Mouse (Mus musculus) embryo, embryonic 11.5 days (tissue): ENCODE results near the gene Olfr155.

Source experiments
- DNase-seq: peaks from one replicate; pipeline ENCODE4 v3.0.0-alpha.2; 2012; ENCODE audit warnings: low read depth, low spot score

Gene Olfr155

DNA sequence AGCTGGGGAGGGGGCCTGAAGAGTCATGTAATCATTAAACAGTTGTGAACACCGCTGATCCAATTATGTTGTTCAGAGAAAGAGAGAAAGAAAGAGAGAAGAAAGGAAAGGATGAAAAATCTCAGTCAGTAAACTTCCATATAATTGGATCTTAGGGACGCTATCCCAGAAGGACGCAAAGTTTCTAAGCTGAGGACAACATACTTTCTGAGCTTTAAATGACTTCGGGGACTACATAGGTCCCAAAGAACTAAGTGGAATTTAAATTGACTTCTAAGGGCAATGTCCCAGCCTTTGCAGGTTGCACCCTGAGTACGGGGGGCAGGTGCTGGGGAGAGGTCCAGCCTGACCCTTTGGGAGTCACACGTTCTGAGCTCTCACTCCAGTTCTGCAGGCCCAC is at the start of gene Olfr155:
Olfr155 (plus strand) TSS at position 301 of the 400 bp plus-strand sequence.
- DNase-seq: no peak

DNA sequence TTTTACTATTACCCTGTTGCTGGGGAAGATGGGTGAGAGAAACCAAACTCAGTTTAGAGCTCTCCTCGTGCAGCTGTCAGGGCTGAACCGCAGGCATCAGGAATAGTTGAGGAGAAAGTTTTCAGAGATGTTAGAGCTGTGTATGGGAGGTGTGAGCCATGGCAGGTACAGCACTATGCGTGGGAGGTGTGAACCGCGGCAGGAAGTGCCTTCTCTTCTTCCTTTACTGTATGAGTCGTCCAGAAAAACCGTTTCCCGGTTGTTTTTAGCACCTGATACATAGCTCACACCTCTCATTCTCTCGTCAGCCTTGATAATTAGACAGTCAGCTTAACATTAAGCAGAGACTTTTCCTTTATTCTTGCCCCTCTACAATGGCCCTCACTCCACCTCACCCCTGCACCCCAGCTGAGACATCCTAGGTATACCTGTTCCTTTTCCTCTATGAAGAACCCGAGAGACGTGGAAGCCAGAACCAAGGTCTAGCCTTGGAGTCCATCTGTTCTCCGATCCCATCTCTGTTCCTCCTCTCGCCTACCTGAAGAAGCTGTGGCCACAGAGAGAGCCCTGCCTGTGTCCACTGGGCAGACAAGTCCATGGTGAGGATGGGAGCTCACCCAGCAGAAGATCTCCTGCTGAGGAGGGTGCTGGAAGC is 28.3 kb upstream of the Olfr155 start:
- no peak for DNase-seq

DNA sequence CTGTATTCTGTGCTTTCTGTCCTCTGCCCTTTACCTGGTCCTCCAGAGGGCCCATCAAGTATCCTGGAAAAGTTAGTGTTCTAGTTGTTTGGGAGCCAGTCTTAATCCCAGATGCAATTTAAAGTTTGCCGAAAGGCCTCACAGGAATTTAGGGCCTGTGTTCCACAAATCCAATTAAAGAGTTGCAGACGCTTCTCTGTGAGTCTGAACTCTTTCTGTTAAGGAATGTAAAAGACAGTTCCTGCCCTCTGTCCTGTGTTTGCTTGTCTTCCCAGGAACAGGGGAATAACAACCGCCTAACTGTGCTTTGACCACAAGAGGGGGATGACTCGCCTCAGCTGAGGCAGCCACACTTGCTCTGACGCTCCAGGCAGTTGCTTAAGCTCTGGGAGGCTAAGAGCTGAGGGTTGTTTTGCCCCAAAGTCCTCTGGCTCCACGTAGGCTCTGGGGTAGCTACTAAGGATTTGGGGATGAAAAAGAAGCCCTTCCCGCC is 27.5 kb upstream of the Olfr155 start, which contains the start of gene Olfr156:
Olfr156 (minus strand) TSS at position 51 of the 493 bp plus-strand sequence.
- peak; percentile 31 for DNase-seq

DNA sequence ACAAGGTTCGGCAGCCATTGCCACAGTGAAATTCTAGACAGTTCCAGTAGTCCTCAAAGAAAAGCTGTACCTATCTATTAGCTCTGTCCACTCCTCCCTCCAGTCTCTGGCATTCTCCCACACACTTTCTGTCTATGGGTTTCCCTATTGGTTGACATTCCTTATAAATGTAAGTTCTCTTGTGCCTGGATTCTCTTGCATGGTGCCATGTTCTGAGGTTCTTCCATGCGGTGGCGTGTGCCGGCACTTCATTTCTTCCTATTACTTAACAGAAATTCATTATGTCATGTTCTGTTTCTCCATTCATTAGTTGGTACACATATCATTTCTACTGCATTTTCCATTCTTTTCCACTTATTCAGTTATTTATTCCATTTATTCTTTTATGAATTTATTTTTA is 22.6 kb upstream of the Olfr155 start:
- DNase-seq: no peak

DNA sequence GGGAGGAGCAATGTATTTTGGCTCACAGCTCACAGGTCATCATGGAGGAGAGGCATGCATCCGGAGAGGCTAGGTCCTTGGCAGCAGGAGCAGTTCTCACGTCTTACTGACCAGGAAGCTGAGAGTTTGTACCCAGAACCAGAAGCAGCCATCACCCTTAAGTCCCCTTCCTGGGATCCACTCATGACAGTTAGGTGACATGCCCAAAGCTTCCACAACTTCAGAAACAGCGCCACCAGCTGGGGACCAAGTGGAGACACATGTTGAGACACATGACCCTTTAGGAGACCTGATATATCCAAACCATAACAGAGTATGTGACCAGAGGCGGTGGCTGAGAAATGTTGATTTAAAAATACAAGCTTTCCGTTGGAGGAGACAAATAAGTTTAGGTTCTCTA is 19.3 kb upstream of the Olfr155 start:
- no peak for DNase-seq

DNA sequence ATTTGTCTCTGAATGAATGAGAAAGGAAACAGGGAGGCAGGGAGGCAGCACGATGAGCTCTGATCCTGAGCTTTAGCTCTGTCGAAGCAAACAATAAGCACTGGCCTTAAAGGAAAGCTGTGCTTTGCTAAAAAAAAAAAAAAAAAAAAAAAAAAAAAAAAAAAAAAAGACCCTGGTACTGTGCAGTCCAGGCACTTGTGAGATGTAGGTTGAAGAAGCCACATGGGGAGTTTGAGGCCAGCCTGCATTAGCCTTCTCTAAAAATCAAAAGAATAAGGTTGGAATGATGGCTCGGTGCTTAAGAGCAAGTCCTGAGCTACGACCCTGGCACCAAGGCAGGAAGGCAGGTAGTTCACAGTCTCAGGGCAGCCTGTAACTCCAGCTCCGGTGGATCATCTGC is 17.6 kb upstream of the Olfr155 start:
- DNase-seq: no peak

DNA sequence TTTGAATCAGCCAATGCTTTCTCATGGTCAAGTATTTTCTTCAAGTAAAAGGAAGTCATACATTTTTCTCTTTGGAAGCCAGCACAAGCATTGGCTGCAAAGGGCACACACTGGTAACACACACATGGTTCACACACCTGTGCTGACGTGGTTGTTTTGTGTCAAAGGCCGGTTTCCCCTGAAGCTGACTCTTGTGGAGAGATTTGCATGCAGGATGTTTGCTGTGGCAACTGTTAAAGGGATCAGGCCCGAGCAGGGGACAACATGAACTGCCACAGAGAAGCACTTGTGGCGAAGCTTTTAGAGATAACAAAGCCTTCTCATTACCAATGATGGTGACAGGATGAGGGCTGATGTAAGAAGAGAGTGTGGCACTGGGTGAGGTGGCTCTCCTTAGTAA is 16.6 kb upstream of the Olfr155 start:
- DNase-seq: no peak

DNA sequence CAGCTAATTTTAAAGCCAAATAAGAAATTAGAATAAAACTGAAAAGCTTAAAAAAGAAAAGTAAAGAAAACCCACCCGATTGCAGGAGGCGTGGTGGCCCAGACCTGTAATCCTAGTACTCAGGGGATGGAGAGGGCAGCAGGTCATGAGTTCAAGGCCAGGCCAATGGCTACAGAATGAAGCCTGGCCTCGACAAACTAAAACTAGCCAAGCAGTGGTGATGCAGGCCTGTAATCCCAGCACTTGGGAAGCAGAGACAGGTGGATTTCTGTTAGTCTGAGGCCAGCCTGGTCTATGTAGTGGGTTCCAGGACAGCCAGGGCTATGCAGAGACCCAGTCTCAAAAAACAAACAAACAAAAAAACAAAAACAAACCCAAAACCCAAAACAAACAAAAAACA is 13.0 kb upstream of the Olfr155 start:
- no peak for DNase-seq

DNA sequence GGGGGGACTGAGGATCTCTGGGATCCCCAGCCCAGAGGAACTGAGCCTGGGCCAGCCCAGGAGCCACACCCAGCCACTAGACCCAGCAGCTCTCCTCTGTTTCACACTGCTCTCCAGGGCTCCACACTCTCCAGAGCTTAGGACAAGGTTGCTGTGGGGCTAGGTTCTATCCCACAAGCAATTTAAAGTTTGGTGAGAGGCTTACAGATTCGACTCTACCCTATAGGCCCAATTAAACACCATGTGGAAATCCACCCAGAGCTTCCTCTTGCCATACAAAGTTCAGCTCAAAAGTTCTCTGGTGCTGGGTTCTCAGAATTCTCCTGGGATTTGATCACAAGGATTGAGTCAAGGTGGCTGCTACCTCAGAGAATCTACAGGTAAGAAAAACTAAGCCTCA is 11.3 kb upstream of the Olfr155 start, which contains the start of gene Olfr157:
Olfr157 (minus strand) TSS at position 101 of the 400 bp plus-strand sequence.
- no peak for DNase-seq

DNA sequence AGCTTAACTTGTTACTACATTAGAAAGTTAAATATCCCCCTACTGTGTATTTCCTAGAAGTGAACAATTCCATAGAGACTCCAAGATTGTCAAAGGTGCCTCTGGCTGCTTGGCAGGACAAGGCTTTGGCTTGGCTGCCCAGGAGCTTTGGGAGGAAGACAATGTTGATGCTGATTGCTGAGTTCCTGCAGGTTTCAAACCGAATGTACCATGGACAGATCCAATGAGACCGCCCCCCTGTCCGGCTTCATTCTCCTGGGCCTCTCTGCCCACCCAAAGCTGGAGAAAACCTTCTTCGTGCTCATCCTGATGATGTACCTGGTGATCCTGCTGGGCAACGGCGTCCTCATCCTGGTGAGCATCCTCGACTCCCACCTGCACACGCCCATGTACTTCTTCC is 2.7 kb downstream of the Olfr155 start:
- no peak for DNase-seq

DNA sequence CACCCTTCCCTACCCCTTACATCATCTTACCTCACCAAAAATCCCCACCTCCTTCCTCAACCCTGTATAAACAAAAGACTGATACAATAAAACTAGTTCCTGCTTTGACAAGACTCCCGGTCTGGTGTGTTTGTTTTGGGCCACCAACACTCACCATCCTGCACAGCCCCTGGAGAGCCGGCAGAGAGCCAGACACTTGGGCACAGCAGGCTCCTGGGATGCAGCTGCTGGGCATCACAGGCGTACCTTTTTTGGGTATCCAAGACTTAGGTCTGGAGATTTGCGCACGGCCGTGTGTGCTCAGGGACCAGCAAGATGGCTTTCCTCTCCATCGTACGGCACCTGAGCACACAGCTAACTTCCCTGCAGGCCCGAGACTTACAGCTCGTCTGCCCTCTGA is 8.5 kb downstream of the Olfr155 start:
- DNase-seq: no peak

DNA sequence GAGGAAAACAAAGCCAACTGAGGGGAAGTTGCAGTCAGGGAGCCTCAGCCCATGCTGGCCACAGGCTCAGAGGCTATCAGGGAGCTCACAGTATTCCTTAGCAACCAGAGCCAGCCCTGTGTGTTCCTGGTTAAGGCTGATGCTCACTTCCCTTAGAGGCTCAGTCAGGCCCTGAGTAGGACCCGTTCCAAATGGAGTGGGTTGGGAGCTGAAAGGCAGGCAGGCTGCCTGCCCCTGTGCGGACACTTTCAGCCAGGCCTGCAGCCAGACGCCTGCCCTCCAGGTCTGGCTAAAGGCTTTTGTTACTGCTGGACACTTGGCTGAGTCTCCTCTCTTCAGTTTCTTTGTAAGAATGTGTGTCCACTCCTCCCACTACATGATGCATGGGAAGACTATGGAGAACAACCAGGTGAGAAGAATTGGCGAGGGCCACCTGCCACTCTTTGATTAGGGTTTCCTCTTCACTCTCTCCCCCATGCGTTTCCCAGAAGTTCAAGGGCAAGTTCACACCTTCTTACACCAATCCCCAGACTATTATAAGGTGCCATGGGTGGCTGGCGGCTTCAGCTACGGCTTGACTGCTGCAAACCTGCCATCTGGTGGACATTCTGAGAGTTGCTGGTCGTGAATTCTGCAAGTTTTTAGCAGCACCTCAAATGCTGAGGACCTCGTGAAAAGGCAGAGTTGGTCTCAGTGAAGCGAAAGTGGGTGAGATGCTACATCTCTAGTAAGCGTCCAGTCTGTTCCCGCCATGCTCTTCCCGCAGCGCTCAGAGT is 9.6 kb downstream of the Olfr155 start:
- peak; percentile 48 for DNase-seq

DNA sequence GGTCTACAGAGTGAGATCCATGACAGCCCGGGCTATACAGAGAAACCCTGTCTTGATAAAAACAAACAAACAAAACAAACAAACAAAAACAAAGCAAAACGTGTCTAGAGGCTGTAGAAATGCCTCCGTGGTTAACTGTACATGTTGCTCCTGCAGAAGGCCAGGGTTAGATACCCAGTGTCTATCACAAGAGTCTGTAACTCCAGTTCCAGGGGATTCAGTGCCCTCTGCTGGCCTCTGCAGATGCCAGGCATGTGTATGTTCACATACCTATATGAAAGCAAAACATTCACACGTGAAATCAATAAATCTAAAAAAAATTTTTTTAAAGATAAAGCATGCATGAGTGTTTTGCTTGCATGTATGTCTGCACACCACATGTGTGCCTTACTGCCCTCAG is 11.9 kb downstream of the Olfr155 start:
- DNase-seq: no peak

DNA sequence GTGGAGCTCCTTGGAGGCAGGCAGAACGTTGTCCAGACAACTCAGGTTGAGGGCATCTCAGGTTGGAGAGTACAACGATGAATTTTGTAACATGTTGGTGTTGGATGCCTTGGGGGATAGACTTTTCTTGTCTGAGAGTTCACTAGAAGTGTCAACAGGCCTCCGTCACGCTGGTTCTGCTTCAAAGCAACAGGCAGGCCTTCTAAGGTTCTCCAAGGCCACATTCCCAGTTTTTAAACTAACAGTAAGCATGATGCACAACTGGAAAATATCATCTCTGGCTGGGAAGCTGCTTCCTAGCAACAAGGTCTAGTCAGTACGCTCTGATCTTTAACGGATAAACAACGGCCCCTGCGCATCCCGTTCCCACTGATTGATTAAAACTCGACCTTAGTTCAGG is 18.5 kb downstream of the Olfr155 start:
- DNase-seq: no peak

DNA sequence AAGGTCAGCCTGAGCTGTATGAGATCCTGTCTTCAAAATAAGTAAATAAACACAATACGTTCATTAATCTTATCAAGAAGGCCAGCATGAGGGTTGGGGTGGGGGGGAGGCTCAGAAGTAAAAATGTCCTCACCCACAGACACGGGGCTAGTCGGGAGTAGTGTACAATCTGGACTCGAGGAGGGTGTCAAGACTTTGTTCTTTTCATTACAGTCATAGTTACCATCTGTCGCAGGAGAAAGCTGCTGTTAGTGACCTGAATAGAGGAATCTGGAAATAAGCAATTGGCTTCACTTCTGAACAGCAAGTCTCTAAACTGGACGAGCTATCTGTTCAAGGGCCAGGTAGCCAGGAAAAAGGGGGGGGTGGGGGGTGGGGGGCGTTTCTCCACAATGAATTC is 23.1 kb downstream of the Olfr155 start:
- no peak for DNase-seq

DNA sequence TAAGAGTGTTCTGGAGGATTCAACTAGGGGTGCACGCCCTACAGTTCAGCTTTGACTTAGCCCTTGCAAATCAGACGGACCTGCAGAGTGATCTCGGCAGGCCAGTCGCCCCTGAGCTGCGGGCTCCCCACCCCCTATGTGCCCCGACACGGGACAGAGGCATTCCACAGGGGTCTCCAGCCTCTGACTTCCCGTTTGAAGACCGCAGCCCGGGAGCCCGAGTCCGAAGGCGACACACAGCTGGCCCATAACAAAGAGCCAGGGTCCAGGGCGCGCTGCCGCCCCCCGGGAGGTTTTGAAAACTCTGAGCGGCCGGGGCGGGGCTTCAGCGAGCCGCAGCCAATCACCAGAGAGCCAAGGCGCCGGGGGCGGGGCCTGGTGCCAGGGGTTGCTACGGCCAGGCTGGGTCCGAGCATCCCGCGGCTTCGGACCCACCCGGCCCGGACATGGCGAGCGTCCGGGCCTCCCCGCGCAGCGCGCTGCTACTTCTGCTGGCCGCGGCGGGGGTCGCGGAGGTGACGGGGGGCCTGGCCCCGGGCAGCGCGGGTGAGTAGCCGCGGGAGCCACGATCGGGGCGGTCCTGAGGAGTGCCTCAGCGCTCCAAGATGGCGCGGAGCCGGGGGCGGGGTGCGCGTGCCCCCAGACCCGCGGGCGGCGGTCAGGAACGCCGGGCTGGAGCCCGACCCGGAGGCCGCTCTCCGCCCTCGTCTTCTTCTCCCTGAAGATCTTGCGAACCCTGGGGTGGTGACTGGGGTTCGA is 24.0 kb downstream of the Olfr155 start, which contains the start of gene Reck:
Reck (plus strand) TSS at position 371 of the 759 bp plus-strand sequence.
- DNase-seq: peak; percentile 84

DNA sequence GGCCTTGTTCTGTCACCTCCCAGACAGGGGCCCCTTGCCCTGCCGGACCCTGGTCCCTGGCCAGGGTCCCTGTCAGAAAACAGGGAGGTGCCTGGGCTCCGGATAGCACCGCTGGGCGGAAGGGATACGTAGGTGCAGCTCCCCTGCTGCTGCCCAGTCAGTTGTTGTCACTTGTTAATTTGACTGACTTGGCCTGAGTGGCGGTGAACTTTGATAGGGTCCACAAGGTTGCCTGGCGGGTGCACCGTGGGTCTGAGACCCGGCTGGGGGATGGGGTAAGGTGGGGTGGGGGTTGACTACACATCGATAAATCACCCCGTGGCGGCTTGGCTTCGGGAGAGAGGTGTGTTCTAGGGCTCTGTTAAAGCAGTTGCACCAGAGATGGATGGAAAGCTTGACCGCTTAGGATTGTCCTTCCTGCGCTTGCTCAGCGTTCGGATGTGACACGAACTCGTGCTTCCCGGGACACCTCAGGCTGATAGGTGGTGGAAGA is 24.6 kb downstream of the Olfr155 start:
- DNase-seq: no peak

DNA sequence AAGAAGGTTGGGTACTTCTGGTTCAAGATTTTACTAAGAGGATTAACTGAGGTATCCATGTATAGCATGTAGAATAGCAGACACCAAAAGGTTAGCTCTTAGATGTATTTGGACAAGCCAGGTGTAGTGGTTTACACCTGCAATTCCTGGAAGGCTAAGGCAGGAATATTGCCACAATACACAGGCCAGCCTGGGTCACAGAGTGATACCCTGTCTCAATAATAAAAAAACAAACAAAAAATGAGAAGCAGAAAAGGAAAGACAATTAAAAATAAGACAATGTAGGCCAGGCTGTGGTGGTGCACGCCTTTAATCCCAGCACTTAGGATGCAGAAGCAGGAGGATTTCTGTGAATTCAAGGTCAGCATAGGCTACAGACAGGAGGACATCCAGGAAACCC is 25.9 kb downstream of the Olfr155 start:
- DNase-seq: no peak

DNA sequence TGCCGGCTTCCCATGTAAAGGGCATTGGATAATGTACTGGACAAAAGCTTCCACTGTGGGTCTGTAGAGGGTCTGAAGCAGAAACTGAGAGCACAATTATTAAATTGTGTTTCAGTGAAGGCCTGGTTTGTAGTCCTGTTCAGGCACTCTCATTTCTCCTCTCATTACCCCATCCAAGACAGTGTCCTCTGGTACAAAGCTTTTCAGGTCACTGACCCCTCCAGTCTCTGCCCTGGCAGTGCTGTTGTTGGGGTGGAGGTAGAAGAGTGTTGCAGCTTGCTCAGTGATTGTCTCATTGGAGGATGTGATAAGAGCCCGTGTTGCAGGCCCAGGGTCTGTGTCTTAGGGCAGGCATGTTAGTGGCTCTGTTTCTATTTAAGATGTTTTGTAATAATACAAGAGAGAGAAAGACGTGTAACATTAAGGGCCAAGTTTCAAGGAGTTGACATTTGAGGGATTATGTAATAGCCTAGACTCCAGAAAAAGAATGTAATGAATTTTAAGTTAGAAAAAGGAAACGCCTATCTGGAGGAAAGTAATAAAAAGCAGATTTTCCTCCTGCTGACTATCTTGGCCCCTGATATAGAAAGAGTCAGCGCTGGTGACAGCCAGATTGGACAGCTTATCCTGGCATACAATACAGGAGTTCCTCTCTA is 26.9 kb downstream of the Olfr155 start:
- no peak for DNase-seq

DNA sequence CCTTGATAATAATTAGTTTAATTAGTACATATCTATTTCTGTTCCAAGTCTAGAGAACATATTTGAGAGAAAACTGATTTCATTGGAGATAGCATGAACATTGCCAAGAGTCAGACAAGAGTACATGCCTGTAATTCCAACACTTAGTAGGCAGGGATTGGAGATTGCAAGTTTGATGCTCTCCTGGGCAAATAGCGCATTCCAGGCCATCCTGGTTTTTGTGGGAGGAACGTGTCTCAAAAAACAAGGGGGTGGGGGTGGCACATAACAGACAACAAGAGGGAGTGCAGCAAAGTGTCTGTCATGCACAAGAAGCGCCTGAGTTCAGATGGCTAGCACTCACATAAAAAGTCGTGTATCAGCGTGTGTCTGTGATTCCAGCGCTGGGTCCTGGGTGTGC is 28.2 kb downstream of the Olfr155 start:
- no peak for DNase-seq

DNA sequence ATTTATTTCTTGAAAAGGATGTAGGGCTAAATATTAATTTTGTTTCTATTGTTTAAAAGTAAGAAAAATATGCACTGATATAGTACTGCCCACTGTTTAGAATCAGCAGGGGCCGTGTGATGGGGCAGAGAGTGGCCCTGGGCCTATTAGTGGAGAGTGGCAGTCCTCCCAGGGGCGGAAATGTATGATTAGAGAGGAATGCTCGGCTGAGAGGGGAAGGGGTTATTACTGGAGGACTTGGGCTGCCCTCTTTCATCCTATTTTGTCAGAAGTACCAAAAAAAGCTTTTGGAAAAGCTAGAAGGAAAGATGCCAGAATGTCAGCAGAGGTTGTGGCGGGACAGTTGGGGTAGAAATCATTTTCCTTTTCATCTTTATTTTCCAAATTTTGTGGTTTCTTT is 32.8 kb downstream of the Olfr155 start:
- DNase-seq: no peak
